Comparison of ENCODE assay signal across 28 mouse cellular contexts in the genomic region with DNA sequence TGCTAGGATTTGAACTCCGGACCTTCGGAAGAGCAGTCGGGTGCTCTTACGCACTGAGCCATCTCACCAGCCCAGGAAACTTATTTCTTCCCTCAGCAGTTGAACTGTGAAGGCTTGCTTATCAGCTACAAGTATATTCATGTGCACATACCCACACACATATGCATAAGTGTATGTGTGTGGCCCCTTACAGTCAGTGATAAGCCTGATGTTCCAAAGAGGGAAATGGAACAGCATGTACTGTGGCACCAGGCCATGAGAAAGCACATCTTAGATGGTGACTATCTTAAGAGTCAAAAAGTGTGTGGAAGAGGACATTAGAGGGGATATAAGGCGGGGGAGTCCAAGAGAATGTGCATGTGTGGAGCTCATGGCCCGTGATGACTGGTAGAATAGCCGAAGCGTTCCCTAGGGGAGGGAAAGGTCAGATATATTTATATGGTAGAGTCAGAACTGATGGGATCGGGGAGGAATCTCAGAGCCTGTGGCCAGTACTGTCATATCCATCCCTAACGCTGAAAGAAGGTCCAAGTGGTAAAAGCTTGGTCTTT. TPM values are rescaled to one million over a fixed set of nuclear protein-coding genes. Genes with fewer than 3 reads are reported as not detected.
A peak's percentile ranks its signal among the peaks of the same experiment; 100 is the strongest.
DNase-seq lines count a peak whose midpoint lies in the region; ATAC-seq and TF ChIP-seq lines count a peak whose summit lies in the region.
"Had no signal": no experiment of that assay in that cellular context is flagged by ENCODE, and none has a peak within 500 bp of the region (broad histone marks: within the 10 kb centered on the region; RNA-seq: fewer than 3 reads in every experiment).

No protein-coding gene starts in this region.

- H3K4me2 ChIP-seq in lung, postnatal 0 days (replicated peaks; ENCODE audit: low read depth, low read length) = no peak overlapping the region
- no peak overlapping the region for H3K4me2 ChIP-seq in liver, embryonic 16.5 days (ENCODE audit: low read depth, low read length)
- H3K4me2 ChIP-seq: embryonic facial prominence, embryonic 15.5 days; forebrain, embryonic 12.5 days; heart, embryonic 11.5 days; hindbrain, embryonic 14.5 days; limb, embryonic 13.5 days; lung, embryonic 15.5 days; midbrain, embryonic 12.5 days; neural tube, embryonic 12.5 days had no signal

- ATAC-seq in lung, postnatal 0 days = peak; percentile 65
- peak; percentile 59 for ATAC-seq in liver, embryonic 16.5 days (ENCODE audit: low read depth)

- peak; percentile 42; the same call in 1 of the 2 replicates for TF ChIP-seq EP300 in lung, postnatal 0 days (IDR thresholded peaks at IDR 0.05)

- 84% methylated on average over 10 of the region's 10 CpGs for WGBS in lung, postnatal 0 days
- 79% methylated on average over 10 of the region's 10 CpGs for WGBS in liver, embryonic 16.5 days (ENCODE audit: insufficient replicate concordance)

- no peak overlapping the region for H3K27ac ChIP-seq in lung, postnatal 0 days (ENCODE audit: low read length)
- H3K27ac ChIP-seq in liver, embryonic 16.5 days (ENCODE audit: low read length) = no peak overlapping the region
- H3K27ac ChIP-seq: embryonic facial prominence, embryonic 10.5 days; embryonic facial prominence, embryonic 15.5 days; forebrain, embryonic 12.5 days; hindbrain, embryonic 14.5 days; limb, embryonic 13.5 days; midbrain, embryonic 12.5 days; neural tube, embryonic 12.5 days; stomach, postnatal 0 days had no signal

- H3K4me3 ChIP-seq in lung, postnatal 0 days (ENCODE audit: low read depth, low read length) = no peak overlapping the region
- H3K4me3 ChIP-seq in liver, embryonic 16.5 days (ENCODE audit: low read depth, low read length) = no peak overlapping the region
- H3K4me3 ChIP-seq: embryonic facial prominence, embryonic 10.5 days; embryonic facial prominence, embryonic 15.5 days; forebrain, embryonic 12.5 days; limb, embryonic 13.5 days; lung, embryonic 15.5 days; megakaryocyte, embryonic 14.5 days; midbrain, embryonic 12.5 days; myocyte; neural tube, embryonic 12.5 days had no signal

- H3K4me1 ChIP-seq in lung, postnatal 0 days (ENCODE audit: insufficient read depth, low read depth, low read length) = no peaks in the 10 kb centered on the region
- no peaks in the 10 kb centered on the region for H3K4me1 ChIP-seq in liver, embryonic 16.5 days (ENCODE audit: control insufficient read depth, low read depth, low read length)
- H3K4me1 ChIP-seq: embryonic facial prominence, embryonic 15.5 days; forebrain, embryonic 12.5 days; lung, embryonic 15.5 days; midbrain, embryonic 12.5 days; neural tube, embryonic 12.5 days had no signal

- TF ChIP-seq CTCF in lung, postnatal 0 days (IDR thresholded peaks at IDR 0.05) = no peak

- H3K9ac ChIP-seq in lung, postnatal 0 days (replicated peaks; ENCODE audit: low read depth) = no peak overlapping the region
- H3K9ac ChIP-seq in liver, embryonic 16.5 days (ENCODE audit: low read depth, low read length) = no peak overlapping the region
- H3K9ac ChIP-seq: embryonic facial prominence, embryonic 15.5 days; forebrain, embryonic 12.5 days; hindbrain, embryonic 14.5 days; limb, embryonic 13.5 days; lung, embryonic 15.5 days; midbrain, embryonic 12.5 days; neural tube, embryonic 12.5 days had no signal

- no peaks in the 10 kb centered on the region for H3K9me3 ChIP-seq in lung, postnatal 0 days (ENCODE audit: low read length)
- no peaks in the 10 kb centered on the region for H3K9me3 ChIP-seq in liver, embryonic 16.5 days (replicated peaks; ENCODE audit: control insufficient read depth, low read length)
- H3K9me3 ChIP-seq: embryonic facial prominence, embryonic 10.5 days; embryonic facial prominence, embryonic 15.5 days; forebrain, embryonic 12.5 days; limb, embryonic 13.5 days; lung, embryonic 15.5 days; megakaryocyte, embryonic 14.5 days; midbrain, embryonic 12.5 days; neural tube, embryonic 12.5 days had no signal

- DNase-seq in gastrocnemius, postnatal 25 days = peak; percentile 53
- DNase-seq in gastrocnemius, postnatal 10 days = no peak
- no peak for DNase-seq in lung, postnatal 0 days (ENCODE audit: low spot score)
- DNase-seq in lung, adult 18-20 months = no peak
- DNase-seq in kidney, postnatal 25 days = no peak
- no peak for DNase-seq in adrenal gland, postnatal 25 days
- DNase-seq: adrenal gland, postnatal 36 days; cerebellum, adult 8-10 months; cerebellum, postnatal 25 days; kidney, adult 11 months; kidney, postnatal 14 days; lung, postnatal 4 days; right cerebral cortex, adult 18-20 months; thymus, adult 18-20 months; thymus, postnatal 25 days had no signal

- no peaks in the 10 kb centered on the region for H3K27me3 ChIP-seq in lung, postnatal 0 days (replicated peaks; ENCODE audit: insufficient read depth, low read length)
- no peaks in the 10 kb centered on the region for H3K27me3 ChIP-seq in liver, embryonic 16.5 days (ENCODE audit: control insufficient read depth, insufficient read depth, low read depth, low read length)
- H3K27me3 ChIP-seq: embryonic facial prominence, embryonic 15.5 days; forebrain, embryonic 12.5 days; lung, embryonic 15.5 days; megakaryocyte, embryonic 14.5 days; midbrain, embryonic 12.5 days; neural tube, embryonic 12.5 days had no signal

- no peaks in the 10 kb centered on the region for H3K36me3 ChIP-seq in lung, postnatal 0 days (ENCODE audit: insufficient read depth, low read length)
- no peaks in the 10 kb centered on the region for H3K36me3 ChIP-seq in liver, embryonic 16.5 days (ENCODE audit: control insufficient read depth, insufficient read depth)
- H3K36me3 ChIP-seq: embryonic facial prominence, embryonic 10.5 days; embryonic facial prominence, embryonic 15.5 days; forebrain, embryonic 12.5 days; limb, embryonic 13.5 days; lung, embryonic 15.5 days; midbrain, embryonic 12.5 days; neural tube, embryonic 12.5 days had no signal

RNA-seq across cellular contexts. Expression of gene Tbc1d1, which starts 13.0 kb away (rescaled TPM):
- 10 to 100 TPM; 39.3 to 77.3 TPM for total RNA-seq in gastrocnemius, postnatal 25 days (2021)
- total RNA-seq in gastrocnemius, postnatal 10 days (2021) = 10 to 100 TPM; 35.5 to 36.8 TPM
- polyA plus RNA-seq in lung, postnatal 0 days (2015; fragmentation: Nextera tagmentation; extraction: Ambion mirVana) = 15.3 and 18.0 TPM in 2 replicates
- polyA plus RNA-seq in liver, embryonic 16.5 days (2015; fragmentation: Nextera tagmentation; extraction: Ambion mirVana) = 6.0 and 6.3 TPM in 2 replicates
- total RNA-seq in adrenal gland, postnatal 25 days (2021) = 10.8 and 11.2 TPM in 2 replicates
